Mouse (Mus musculus) 416B (cell line): Measurements from ENCODE around the gene Nfia.

Experiments used
- DNase-seq: peaks from one replicate; pipeline ENCODE4 v3.0.0; 2011; ENCODE audit warnings: low read depth

Nfia gene

GRCm38 (mm10) chr4:97868938-97869440, 96.5 kb downstream of the Nfia start:
- DNase-seq: no peak

DNA sequence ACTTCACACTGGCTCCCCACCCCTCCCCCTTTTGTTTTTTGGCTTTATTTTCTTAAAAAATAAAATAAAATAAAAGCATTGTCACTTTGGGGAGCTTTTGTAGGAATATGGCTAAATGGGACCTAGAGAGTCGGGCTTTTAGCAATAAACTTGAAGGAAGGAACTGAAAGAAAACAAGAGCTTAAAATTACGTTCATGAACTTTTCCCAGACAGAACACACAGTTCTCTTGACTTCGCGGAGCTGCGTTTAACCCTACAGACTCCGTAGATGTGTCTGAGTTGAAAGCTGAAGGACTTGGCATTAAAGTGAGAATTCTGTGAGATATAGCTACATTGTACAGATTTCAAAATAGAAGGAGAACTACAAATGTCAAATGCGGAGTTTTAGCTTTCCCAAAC, 96.9 kb downstream of the Nfia start:
- no peak for DNase-seq

DNA sequence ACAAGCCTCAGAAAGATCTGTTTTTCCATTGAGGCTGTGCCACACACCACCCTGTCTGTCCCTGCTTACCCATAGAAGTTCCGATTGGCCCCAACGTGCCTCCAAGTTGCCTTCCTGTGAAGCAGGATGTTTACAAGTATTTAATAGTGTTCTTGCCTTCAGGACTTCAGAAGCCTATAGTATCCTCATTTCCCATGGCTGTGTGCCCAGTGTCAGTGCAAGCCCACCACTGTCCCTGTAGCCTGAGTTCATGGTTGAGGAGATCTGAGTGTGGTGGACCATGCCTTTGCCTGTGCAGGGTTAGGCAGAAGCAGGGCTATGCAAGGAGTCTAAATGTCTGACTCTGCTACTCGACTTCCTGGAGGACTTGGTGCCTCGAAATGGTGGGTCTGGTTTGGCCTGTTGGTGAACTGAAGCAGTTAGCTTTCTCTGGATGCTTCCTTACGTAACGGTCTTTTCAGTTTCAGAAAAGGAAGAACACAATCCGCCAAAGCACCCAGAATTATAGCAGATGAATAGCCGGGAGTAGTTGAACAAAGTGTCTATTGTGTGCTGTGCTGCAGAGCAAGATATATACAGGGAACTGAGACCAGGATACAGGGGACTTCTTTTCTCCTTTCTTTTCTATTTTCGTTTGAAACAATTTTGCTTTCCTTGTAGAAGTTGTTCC, 99.4 kb downstream of the Nfia start:
- no peak for DNase-seq

DNA sequence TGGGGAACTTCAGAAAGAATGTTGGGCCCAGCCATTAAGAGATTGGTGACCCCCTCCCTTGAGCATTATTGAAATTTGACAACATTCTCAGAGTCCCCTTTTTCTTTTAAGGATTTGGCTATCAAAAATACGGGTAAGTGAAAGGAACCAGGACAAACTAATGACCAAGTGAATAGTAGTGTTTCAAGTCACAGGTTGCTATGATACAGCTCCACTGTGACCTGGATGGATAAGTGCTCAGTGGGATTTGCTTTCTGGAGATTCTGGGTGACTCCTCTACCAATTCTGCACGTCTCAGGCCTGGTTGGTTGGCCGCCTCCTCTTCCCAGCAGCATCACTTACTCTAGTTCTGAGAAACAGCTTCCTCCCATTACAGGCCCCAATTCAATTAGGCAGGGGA, 102.4 kb downstream of the Nfia start:
- no peak for DNase-seq

DNA sequence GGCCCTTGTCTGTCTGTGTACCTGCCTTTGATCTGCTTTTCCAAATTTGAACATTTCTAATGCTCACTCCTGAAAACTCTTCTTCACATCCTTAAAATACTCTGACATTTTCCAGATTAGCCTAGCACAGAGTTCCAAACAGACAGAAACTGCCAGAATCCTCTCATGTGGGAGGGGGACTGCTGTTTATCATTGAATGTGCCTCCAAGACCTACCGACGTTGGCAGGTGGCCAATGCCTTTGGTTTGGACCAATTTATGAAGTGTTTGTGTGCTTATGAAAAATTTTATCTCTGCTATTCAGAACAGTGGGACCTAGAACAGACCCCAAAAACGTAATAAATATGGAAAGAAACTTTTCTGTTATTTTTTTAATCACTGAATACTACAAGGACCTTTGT, 103.4 kb downstream of the Nfia start:
- DNase-seq: no peak

- DNase-seq: no peak
Measured at GRCm38 (mm10) chr4:97879696-97880095, 107.2 kb downstream of the Nfia start.

DNA sequence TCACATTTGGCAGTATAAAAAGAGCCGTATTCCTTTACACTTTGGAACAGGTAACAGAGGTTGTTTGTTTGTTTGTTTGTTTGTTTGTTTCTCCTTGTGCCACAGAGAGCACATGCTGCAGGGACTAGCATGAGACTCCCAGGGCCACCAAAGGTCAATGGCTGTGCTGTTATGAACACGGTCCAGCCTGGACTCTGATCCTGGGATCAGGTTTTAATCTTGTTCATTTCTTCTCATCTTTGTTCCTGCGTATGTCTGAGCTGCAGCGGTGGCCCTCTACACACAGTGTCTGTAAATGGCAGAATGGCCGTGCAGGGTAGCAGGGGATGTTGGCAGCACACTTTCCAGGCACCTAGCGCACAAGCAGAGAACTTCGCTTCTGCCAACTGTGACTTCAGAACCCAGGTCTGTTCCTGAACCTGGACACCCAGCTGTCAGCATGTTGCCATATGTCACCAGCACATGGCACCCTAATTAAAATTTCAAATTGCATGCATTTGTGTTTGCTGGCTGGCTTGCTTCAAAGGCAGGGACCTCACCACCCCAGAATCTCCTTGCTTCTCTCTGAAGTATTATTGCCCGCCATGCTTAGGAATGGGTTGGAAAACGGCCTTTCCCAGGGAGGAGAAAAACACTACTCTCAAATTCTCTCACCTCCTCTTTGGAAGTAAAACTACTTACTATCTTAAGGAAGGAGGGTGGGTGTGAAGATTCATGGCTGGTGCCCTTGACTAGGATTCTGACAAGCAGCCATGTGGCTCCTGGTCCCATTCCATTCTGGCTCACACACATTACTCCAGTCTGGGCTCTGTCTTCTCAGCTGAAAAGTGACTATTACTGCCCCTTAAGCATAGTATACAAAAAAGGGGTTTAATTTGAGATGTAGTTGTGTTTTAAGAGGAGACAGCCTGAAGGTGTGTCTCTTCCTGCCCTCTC, 107.9 kb downstream of the Nfia start:
- DNase-seq: no peak

- peak; percentile 65 for DNase-seq
Measured at GRCm38 (mm10) chr4:97885574-97885973, 113.0 kb downstream of the Nfia start.

- no peak for DNase-seq
Measured at GRCm38 (mm10) chr4:97886220-97886619, 113.7 kb downstream of the Nfia start.

- no peak for DNase-seq
Measured at GRCm38 (mm10) chr4:97887228-97887627, 114.7 kb downstream of the Nfia start.

GRCm38 (mm10) chr4:97891063-97891462, 118.5 kb downstream of the Nfia start:
- peak; percentile 66 for DNase-seq

GRCm38 (mm10) chr4:97891611-97892010, 119.1 kb downstream of the Nfia start:
- no peak for DNase-seq

DNA sequence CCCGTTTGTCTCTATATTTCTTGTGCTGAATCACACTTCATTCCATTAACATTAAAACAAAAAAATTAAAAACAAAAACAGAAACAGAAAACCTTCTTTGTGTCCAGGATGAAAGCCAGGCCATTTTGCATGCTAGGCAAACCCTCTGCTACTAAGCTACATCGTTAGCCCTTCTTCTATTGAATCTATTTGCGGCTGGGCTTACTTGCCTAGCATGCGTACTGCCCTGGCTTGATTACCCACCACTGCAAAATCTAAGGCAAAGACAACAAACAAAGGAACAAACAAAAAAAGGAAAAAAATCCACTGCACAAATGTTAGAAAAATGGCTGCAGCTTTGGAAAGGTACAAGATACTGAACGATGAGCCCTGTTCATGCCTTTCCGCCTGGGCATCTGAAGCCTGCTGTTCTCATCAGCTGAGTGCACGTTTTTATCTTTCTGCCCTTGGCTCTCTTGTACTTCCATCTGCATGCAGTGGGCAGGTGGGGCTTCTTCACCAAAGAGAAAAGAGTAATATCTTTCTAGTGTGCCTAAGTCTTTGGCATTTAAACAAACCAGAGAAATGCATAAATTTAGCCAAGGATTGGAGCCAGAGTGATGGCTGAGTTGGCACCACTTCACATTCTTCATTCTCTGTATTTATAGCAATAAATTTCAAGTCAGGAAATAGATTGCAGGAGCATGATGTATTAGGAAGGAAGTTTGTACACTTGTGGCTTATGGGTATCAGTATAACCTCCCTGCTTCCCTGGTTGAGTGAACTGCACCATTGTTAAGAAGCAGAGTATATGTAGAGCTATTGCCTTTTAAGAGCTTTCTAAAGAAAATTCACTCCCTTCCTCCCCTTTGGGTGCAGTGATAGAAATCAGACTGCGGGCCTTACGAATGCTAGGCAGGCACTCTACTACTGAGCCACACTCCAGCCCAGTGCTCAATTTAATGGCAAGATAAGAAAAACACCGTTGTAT, 121.7 kb downstream of the Nfia start:
- peak; percentile 82 for DNase-seq

GRCm38 (mm10) chr4:97895940-97896339, 123.4 kb downstream of the Nfia start:
- no peak for DNase-seq

- DNase-seq: no peak
Measured at GRCm38 (mm10) chr4:97900256-97900944, 127.9 kb downstream of the Nfia start.

GRCm38 (mm10) chr4:97905826-97906225, 133.3 kb downstream of the Nfia start:
- no peak for DNase-seq

DNA sequence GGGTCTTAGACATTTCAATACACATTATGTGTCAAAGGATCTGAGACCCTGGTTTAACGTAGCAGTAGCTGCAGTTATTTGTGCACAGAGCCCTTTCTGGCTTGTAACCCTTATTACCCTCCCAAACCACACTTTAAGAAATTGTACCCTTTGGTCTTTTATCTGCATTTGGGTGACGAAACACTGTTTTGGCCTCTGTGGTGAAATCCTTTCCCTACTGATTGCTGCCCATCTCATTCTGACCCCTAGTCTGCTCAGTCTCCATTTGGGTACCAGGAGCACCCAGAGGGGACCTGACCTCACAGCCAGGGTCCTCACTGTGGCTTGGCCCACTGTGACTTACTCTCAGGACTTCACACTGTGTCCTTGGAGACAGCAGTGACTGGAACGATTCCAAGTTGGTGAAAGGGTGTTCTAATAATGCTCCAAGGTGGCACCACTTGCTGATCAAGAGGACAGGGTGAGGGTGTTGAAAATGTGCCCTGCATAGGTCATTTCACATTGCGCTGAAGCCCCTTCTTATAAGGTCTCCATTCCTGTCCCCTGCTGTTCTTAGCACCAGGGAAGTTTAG, 136.1 kb downstream of the Nfia start:
- DNase-seq: no peak

DNA sequence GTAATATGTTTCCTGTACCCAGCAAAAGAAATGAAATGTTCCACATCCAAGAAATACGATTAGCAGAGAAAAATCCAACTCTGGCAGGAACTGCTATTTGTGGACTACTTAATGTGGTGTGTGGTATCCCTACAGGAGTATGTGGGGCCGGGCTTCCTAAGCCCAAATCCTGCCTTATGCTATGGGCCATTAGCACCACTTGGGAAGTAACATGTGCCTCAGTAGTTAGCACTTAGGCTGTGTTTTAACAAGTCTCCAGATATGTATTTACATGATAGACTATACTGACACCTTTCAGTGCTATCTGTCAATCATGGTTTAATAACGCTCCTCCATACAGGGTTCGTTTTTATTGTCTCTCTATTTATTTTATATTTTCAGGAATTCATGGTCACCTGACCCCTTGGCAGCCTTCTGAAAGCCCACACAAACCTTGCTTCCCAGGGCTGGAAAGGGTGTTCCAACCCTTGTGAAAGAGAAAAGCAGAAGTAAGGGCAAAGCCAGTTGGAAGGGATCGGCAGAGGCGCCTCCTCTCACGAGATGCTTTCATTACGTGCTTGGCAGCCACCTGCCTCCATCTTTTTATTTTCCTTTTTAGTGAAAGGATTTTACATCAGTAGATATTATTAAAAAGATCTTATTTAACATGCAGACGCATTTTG, 137.7 kb downstream of the Nfia start:
- no peak for DNase-seq

GRCm38 (mm10) chr4:97910777-97911580, 138.4 kb downstream of the Nfia start:
- no peak for DNase-seq

- no peak for DNase-seq
Measured at GRCm38 (mm10) chr4:97911755-97912154, 139.2 kb downstream of the Nfia start.
